Mouse (Mus musculus) liver, adult 2 months (tissue): ENCODE results near the gene Gmppb. TPM values are rescaled to one million over a fixed set of nuclear protein-coding genes. Genes with fewer than 3 reads are reported as not detected.

Source experiments
- DNase-seq: peaks from one replicate; pipeline ENCODE4 v3.0.0-alpha.2; 2011; ENCODE audit warnings: low read depth, low spot score; ENCODE audit errors: extremely low read depth
- H3K27ac ChIP-seq: fragments of 200-500 bp; replicated peaks from 2 replicates; pipeline ENCODE4 v1.5.1; 2012; ENCODE audit warnings: low read depth, mild to moderate bottlenecking, control low read depth, inconsistent platforms, low read length; ENCODE audit not compliant: insufficient read depth
- H3K27me3 ChIP-seq: fragments of 200-500 bp; 2 replicates; pipeline ENCODE4 v1.6.1; 2012; ENCODE audit warnings: mild to moderate bottlenecking, moderate library complexity, low read length, inconsistent platforms; ENCODE audit not compliant: control insufficient read depth, insufficient read depth
- H3K36me3 ChIP-seq: fragments of 200-500 bp; 2 replicates; pipeline ENCODE4 v1.6.1; 2012; ENCODE audit warnings: low read length, inconsistent platforms; ENCODE audit not compliant: control insufficient read depth, insufficient read depth
- H3K4me1 ChIP-seq: fragments of 200-500 bp; 2 replicates; pipeline ENCODE4 v1.6.1; 2011; ENCODE audit warnings: low read length; ENCODE audit not compliant: control insufficient read depth, insufficient read depth
- H3K4me3 ChIP-seq: fragments of 200-500 bp; 2 replicates; pipeline ENCODE4 v1.5.1; 2011; ENCODE audit warnings: low read depth, mild to moderate bottlenecking, control low read depth, low read length, moderate library complexity; ENCODE audit not compliant: insufficient read depth
- H3K79me2 ChIP-seq: fragments of 200-500 bp; 2 replicates; pipeline ENCODE4 v1.6.1; 2012; ENCODE audit warnings: inconsistent platforms, mild to moderate bottlenecking, low read length, moderate library complexity; ENCODE audit not compliant: control insufficient read depth, insufficient read depth
- H3K9ac ChIP-seq: fragments of 200-500 bp; 2 replicates; pipeline ENCODE4 v1.6.1; 2012; ENCODE audit warnings: low read depth, mild to moderate bottlenecking, control low read depth, inconsistent platforms, low read length
- CTCF ChIP-seq: fragments of 200-500 bp; IDR thresholded peaks from 2 replicates; pipeline ENCODE4 v1.5.1; 2011; ENCODE audit warnings: low read depth, low read length, control low read depth
- POLR2A ChIP-seq: fragments of 200-500 bp; IDR thresholded peaks from 2 replicates; pipeline ENCODE4 v1.6.1; 2011; ENCODE audit warnings: low read length, control low read depth; ENCODE audit not compliant: insufficient read depth; ENCODE audit errors: extremely low read depth
- WGBS: fragments of 180-500 bp; shearing (Covaris S2); methylation state at CpG from one replicate; pipeline ENCODE4 v1.1.7; 2018; 5-methylcytosine and 5-hydroxymethylcytosine counted together
- polyA plus RNA-seq: library from polyadenylated mRNA; depleted of rRNA; stranded (reverse); fragments of >200 nt; gene quantifications from 2 replicates; pipeline ENCODE4 v1.2.3, GENCODE M21; 2012
- total RNA-seq: library from RNA; depleted of rRNA; stranded (reverse); fragments of >200 nt; gene quantifications from 2 replicates; pipeline ENCODE4 v1.2.3, GENCODE M21; 2014

Gene Gmppb
- total and polyA plus RNA-seq, 2 experiments: 21.4 to 54.7 TPM

- DNase-seq: no peak
- H3K79me2 ChIP-seq: peaks cover 4% of the 10 kb centered on the region; the same call in 1 of the 2 replicates
- WGBS: 44% methylated on average over 17 of the region's 17 CpGs
- no peaks in the 10 kb centered on the region for H3K27me3 ChIP-seq
- H3K4me3 ChIP-seq: peak overlapping the region; percentile 71; the same call in 1 of the 2 replicates
- H3K4me1 ChIP-seq: peaks cover 17% of the 10 kb centered on the region
- peaks cover 4% of the 10 kb centered on the region; the same call in 1 of the 2 replicates for H3K36me3 ChIP-seq
- peak overlapping the region; percentile 43 for H3K27ac ChIP-seq
- no peak for TF ChIP-seq POLR2A
- no peak for TF ChIP-seq CTCF
- H3K9ac ChIP-seq: peak overlapping the region; percentile 62; the same call in 1 of the 2 replicates
Measured at GRCm38 (mm10) chr9:108047601-108048565, 1.2 kb upstream of the Gmppb start.

- WGBS: 2% methylated on average over 19 of the region's 19 CpGs
- Histone ChIP-seq H3K79me2 (peaks cover 4% of the 10 kb centered on the region; the same call in 1 of the 2 replicates), H3K27ac (peak overlapping the region; percentile 43), H3K9ac (peak overlapping the region; percentile 62), H3K4me1 (peaks cover 23% of the 10 kb centered on the region), H3K4me3 (peak overlapping the region; percentile 71), H3K36me3 (peaks cover 4% of the 10 kb centered on the region; the same call in 1 of the 2 replicates), H3K27me3 (no peaks in the 10 kb centered on the region)
- no peak for DNase-seq
- no peak for TF ChIP-seq CTCF
- TF ChIP-seq POLR2A: no peak
Measured at GRCm38 (mm10) chr9:108048566-108048955, 481 bp upstream of the Gmppb start.

GRCm38 (mm10) chr9:108049561-108050251 is 664 bp downstream of the Gmppb start:
- WGBS: 34% methylated on average over 15 of the region's 15 CpGs
- Histone ChIP-seq H3K4me1 (peaks cover 24% of the 10 kb centered on the region), H3K79me2 (peaks cover 4% of the 10 kb centered on the region; the same call in 1 of the 2 replicates), H3K27me3 (no peaks in the 10 kb centered on the region), H3K9ac (peak overlapping the region; percentile 88), H3K27ac (peak overlapping the region; percentile 65), H3K36me3 (peaks cover 4% of the 10 kb centered on the region; the same call in 1 of the 2 replicates), H3K4me3 (peak overlapping the region; percentile 83)
- no peak for TF ChIP-seq CTCF
- TF ChIP-seq POLR2A: no peak
- peak; percentile 39 for DNase-seq

- peaks cover 3% of the 10 kb centered on the region; the same call in 1 of the 2 replicates for H3K36me3 ChIP-seq
- peaks cover 28% of the 10 kb centered on the region for H3K4me1 ChIP-seq
- TF ChIP-seq POLR2A: no peak
- TF ChIP-seq CTCF: no peak
- H3K27me3 ChIP-seq: no peaks in the 10 kb centered on the region
- 88% methylated on average over 15 of the region's 15 CpGs for WGBS
- H3K79me2 ChIP-seq: peaks cover 4% of the 10 kb centered on the region; the same call in 1 of the 2 replicates
- H3K27ac ChIP-seq: no peak overlapping the region
- no peak overlapping the region for H3K4me3 ChIP-seq
- no peak overlapping the region for H3K9ac ChIP-seq
- no peak for DNase-seq
Measured at GRCm38 (mm10) chr9:108051184-108051930, 2.3 kb downstream of the Gmppb start.

- H3K27ac ChIP-seq: no peak overlapping the region
- no peak overlapping the region for H3K4me3 ChIP-seq
- no peak for TF ChIP-seq POLR2A
- TF ChIP-seq CTCF: no peak
- peaks cover 33% of the 10 kb centered on the region for H3K4me1 ChIP-seq
- no peaks in the 10 kb centered on the region for H3K27me3 ChIP-seq
- DNase-seq: no peak
- 72% methylated on average over 4 of the region's 4 CpGs for WGBS
- H3K9ac ChIP-seq: no peak overlapping the region
- H3K36me3 ChIP-seq: peaks cover 3% of the 10 kb centered on the region; the same call in 1 of the 2 replicates
- H3K79me2 ChIP-seq: peaks cover 4% of the 10 kb centered on the region; the same call in 1 of the 2 replicates
Measured at GRCm38 (mm10) chr9:108051931-108052220, 2.8 kb downstream of the Gmppb start.
